Mouse (Mus musculus) heart, embryonic 14.5 days (tissue): ENCODE measurements around the gene Lin28b. TPM values are rescaled to one million over a fixed set of nuclear protein-coding genes. Genes with fewer than 3 reads are reported as not detected.

Source experiments
- ATAC-seq: fragments of 200-750 bp; cut with Nextera tagmentation; 2 replicates; pipeline ENCODE4 v1.8.0; 2017; ENCODE audit warnings: low read depth, moderate TSS enrichment; ENCODE audit not compliant: insufficient number of reproducible peaks, insufficient read depth, low FRiP score
- H3K27ac ChIP-seq, 2 experiments: fragments of 200-500 bp in 1 of 2; fragments of 300-500 bp in 1 of 2; sonication (generic) in 1 of 2; replicated peaks in 1 of 2; 2 replicates each; pipeline ENCODE4 v1.5.1; 2012 to 2014; ENCODE audit warnings: low read depth in 2 of 2, low read length in 2 of 2, control low read depth in 1 of 2, mild to moderate bottlenecking in 1 of 2, mixed read lengths in 1 of 2; ENCODE audit not compliant: control insufficient read depth in 1 of 2, insufficient read depth in 1 of 2
- H3K27me3 ChIP-seq: fragments of 300-500 bp; sonication (generic); 2 replicates; pipeline ENCODE4 v1.6.1; 2014; ENCODE audit warnings: mild to moderate bottlenecking, low read length, control low read depth; ENCODE audit not compliant: control insufficient read depth, insufficient read depth
- H3K36me3 ChIP-seq: fragments of 300-500 bp; sonication (generic); 2 replicates; pipeline ENCODE4 v1.6.1; 2014; ENCODE audit warnings: mild to moderate bottlenecking, control low read depth, low read length, mixed read lengths; ENCODE audit not compliant: control insufficient read depth, insufficient read depth
- H3K4me1 ChIP-seq, 2 experiments: fragments of 200-500 bp in 1 of 2; fragments of 300-500 bp in 1 of 2; sonication (generic) in 1 of 2; 2 replicates each; pipeline ENCODE4 v1.6.1; 2012 to 2014; ENCODE audit warnings: low read length in 2 of 2, control low read depth in 1 of 2, mixed read lengths in 1 of 2; ENCODE audit not compliant: control insufficient read depth in 2 of 2, insufficient read depth in 2 of 2
- H3K4me2 ChIP-seq: fragments of 300-500 bp; sonication (generic); 2 replicates; pipeline ENCODE4 v1.6.1; 2014; ENCODE audit warnings: mild to moderate bottlenecking, low read length
- H3K4me3 ChIP-seq, 2 experiments: fragments of 200-500 bp in 1 of 2; fragments of 300-500 bp in 1 of 2; sonication (generic) in 1 of 2; 2 replicates each; pipeline ENCODE4 v1.5.1; 2012 to 2014; ENCODE audit warnings: low read length in 2 of 2, mild to moderate bottlenecking in 2 of 2, control low read depth in 1 of 2, low read depth in 1 of 2, moderate library complexity in 1 of 2; ENCODE audit not compliant: control insufficient read depth in 1 of 2, insufficient read depth in 1 of 2
- H3K9ac ChIP-seq: fragments of 300-500 bp; sonication (generic); 2 replicates; pipeline ENCODE4 v1.6.1; 2014; ENCODE audit warnings: mild to moderate bottlenecking, low read length
- H3K9me3 ChIP-seq: fragments of 300-500 bp; sonication (generic); 2 replicates; pipeline ENCODE4 v1.6.1; 2016; ENCODE audit warnings: low read length, control low read depth; ENCODE audit not compliant: control insufficient read depth
- WGBS: fragments of 180-500 bp; shearing (Covaris S2); extraction: QIAGEN DNeasy Blood & Tissue Kit; methylation state at CpG from one replicate; pipeline ENCODE4 v1.1.7; 2014; 5-methylcytosine and 5-hydroxymethylcytosine counted together
- polyA plus RNA-seq: library from polyadenylated mRNA; unstranded; fragments of >200 nt; fragmentation: Nextera tagmentation; extraction: Ambion mirVana; gene quantifications from 2 replicates; pipeline ENCODE4 v1.2.1, GENCODE M21; 2014

Gene Lin28b
- polyA plus RNA-seq, 1 experiment from 2014 or later, result 3.0 TPM

DNA sequence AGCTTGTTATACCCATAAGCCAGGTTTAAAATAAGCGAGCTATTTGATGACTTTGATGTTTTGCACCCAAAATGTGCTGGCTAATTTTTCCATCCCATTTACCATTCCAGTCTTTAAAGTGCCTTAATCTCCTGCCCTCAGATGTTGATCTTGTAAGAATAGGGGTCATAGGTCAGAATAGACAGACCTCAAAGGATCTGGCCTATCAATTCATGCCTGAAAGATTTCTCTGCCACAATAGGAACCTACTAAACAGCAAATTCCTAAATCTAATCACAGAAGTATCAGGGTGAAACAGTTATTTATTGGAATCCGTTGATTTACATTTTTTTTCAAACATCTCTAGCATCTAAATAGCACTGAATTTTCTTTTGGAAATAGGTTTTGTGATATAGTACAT is 74.5 kb downstream of the Lin28b start:
- Histone ChIP-seq H3K4me3 (no peak overlapping the region), H3K9me3 (no peaks in the 10 kb centered on the region), H3K4me2 (no peak overlapping the region), H3K4me1 (no peaks in the 10 kb centered on the region), H3K27me3 (no peaks in the 10 kb centered on the region), H3K36me3 (no peaks in the 10 kb centered on the region), H3K9ac (no peak overlapping the region), H3K27ac (no peak overlapping the region)
- WGBS, result 72% methylated on average over 2 of the region's 2 CpGs
- ATAC-seq, result no peak

DNA sequence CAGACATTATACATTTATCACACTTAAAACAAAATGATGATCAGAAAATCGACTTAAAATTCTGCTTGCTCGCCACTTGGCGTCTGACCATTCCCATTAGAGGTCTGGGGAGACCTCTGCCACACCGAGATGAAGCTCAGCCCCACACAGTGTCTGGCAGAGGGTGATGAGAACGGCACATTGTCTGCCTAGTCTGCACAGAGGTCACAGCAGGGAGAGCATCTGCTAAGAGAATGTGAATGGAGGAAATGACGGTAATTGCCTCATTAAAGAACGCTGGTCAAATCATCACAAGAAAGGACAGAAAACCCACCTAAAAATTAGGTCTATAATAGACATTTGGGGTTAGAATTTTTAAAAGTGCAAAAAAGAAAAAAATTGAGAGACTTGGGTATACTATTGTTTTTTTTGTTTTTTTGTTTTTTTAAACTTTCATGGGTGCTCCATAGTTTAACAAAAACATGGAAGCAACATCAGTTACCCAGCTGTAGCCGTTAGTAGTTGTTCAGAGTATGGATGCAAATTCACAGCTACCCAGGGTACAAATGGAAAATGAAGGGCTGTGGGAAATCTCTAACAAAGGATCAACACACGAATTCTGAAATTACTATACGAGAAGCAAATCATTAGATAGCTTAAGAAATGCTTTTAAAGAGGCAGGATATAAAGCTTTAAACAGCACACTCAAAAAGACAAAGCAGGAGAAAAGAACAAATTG is 75.4 kb downstream of the Lin28b start:
- no peak overlapping the region for H3K4me3 ChIP-seq
- WGBS, result 70% methylated on average over 10 of the region's 10 CpGs
- H3K27ac ChIP-seq, result no peak overlapping the region
- no peaks in the 10 kb centered on the region for H3K4me1 ChIP-seq
- no peaks in the 10 kb centered on the region for H3K36me3 ChIP-seq
- H3K4me2 ChIP-seq, result no peak overlapping the region
- no peak for ATAC-seq
- no peaks in the 10 kb centered on the region for H3K27me3 ChIP-seq
- no peaks in the 10 kb centered on the region for H3K9me3 ChIP-seq
- H3K9ac ChIP-seq, result no peak overlapping the region

DNA sequence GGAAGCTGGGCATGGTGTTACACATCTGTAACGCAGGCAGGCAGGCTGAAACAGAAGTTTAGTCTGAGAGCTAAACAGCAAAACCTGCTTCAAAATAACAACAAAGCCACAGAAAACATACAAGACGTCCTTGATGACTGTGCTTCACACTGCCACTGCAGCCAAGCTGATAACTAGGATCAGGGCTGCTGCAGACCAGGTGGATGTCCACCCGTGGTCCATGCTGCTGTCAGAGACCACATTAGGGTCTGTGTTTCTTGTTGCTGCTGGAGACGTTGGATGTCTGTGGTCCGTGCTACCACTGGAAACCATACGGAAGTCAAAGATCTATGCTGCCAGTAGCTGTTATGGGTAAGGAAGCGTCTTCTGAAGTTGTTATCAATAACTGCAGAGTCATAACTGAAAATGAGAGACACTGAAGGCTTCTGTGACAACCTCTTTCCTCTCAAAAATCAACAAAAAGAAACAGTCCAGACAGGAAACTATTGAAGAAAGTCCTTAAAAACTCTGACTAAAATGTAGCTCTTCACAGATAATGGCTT is 86.4 kb downstream of the Lin28b start:
- Histone ChIP-seq H3K4me3 (no peak overlapping the region), H3K4me2 (no peak overlapping the region), H3K27me3 (no peaks in the 10 kb centered on the region), H3K4me1 (no peaks in the 10 kb centered on the region), H3K27ac (no peak overlapping the region), H3K36me3 (no peaks in the 10 kb centered on the region), H3K9ac (no peak overlapping the region), H3K9me3 (no peaks in the 10 kb centered on the region)
- 71% methylated on average over 7 of the region's 7 CpGs for WGBS
- ATAC-seq, result no peak

DNA sequence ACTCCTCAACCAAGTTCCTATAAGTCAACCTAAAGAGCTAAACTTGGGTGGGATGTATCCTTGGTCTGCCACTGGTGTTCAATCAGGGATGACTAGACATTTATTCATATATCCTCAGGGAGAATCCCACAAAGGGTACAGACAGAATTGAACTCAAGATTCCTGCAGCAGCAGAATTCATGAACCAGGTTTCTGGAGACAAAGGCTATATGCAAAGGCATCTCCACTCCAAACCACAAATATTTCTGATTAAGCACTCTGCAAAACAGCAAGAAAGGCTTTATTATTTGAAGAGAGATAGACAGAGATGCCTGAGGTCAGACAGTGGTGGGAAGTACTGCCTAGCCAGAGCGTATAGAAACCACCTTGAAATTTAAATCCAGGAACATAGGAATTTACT is 88.0 kb downstream of the Lin28b start:
- H3K9me3 ChIP-seq, result no peaks in the 10 kb centered on the region
- H3K4me3 ChIP-seq, result no peak overlapping the region
- H3K4me2 ChIP-seq, result no peak overlapping the region
- H3K27ac ChIP-seq, result no peak overlapping the region
- no peaks in the 10 kb centered on the region for H3K4me1 ChIP-seq
- 83% methylated on average over 1 of the region's 1 CpGs for WGBS
- H3K27me3 ChIP-seq, result no peaks in the 10 kb centered on the region
- no peak for ATAC-seq
- H3K36me3 ChIP-seq, result no peaks in the 10 kb centered on the region
- no peak overlapping the region for H3K9ac ChIP-seq

DNA sequence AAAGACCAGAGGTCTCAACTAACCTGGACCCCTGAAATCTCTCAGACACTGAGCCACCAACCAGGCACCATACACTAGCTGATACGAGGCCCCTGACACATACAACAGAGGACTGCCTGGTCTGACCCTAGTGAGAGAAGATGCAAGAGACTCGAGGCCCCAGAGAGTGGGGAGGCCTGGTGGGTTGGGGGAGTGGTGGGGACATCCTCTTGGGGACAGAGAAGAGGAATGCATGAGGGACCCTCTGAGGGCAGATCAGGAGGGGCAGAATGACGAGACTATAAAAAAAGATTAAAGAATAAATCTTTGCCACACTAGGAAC is 103.6 kb downstream of the Lin28b start:
- Histone ChIP-seq H3K27ac (no peak overlapping the region), H3K4me1 (no peaks in the 10 kb centered on the region), H3K4me3 (no peak overlapping the region), H3K9me3 (no peaks in the 10 kb centered on the region), H3K9ac (no peak overlapping the region), H3K27me3 (no peaks in the 10 kb centered on the region), H3K4me2 (no peak overlapping the region), H3K36me3 (no peaks in the 10 kb centered on the region)
- 53% methylated on average over 3 of the region's 3 CpGs for WGBS
- no peak for ATAC-seq

DNA sequence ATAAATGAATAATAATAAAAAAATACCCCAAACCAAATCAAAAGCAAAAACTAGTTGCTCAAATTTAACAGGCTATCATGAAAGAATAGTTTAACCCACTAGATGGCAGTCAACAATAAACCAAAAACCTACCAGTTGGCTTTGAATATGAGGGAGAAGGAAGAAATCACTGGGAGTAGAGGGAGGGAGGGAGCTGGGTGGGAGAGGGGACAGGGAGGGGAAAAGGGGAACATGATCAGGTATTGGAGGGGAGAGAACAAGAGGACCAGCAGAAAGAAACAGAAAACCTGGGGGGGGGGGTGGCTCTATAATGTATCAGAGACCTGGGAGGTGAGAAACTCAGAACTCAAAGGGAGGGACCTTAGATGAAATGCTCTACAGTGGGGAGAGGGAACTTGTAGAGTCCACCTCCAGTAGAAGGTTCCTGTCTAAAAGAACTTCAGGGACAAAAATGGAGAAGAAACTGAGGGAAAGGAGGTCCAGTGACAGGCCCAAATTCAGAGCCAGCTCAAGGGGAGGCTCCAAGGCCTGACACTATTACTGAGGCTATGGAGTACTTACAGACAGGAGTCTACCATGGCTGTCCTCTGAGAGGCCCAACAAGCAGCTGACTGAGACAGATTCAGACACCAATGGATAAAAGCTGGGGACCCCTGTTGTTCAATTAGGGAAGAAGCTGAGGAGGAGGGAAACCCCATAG is 104.1 kb downstream of the Lin28b start:
- H3K36me3 ChIP-seq, result no peaks in the 10 kb centered on the region
- no peak for ATAC-seq
- H3K27me3 ChIP-seq, result no peaks in the 10 kb centered on the region
- H3K4me2 ChIP-seq, result no peak overlapping the region
- H3K9ac ChIP-seq, result no peak overlapping the region
- H3K27ac ChIP-seq, result no peak overlapping the region
- H3K4me3 ChIP-seq, result no peak overlapping the region
- H3K9me3 ChIP-seq, result no peaks in the 10 kb centered on the region
- H3K4me1 ChIP-seq, result no peaks in the 10 kb centered on the region; a peak in 1 of 4 replicates

DNA sequence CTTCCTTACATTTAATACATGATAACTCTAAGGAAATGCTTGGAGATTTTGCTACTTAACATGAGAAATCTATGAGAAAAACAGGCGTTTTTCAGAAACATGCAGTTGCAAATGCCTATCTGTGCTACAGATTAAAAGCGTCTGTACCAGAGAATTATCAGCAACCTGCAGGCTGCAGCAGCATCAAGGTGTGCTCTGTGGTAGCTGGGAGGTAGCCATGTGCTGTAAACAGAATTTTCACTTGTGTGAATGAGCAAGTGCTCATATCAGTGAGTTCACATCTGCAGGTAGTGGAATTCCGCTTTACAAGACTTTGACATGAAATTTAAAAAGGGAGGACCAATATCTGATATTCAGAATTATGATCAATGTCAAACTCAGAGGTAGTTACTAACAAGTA is 107.9 kb downstream of the Lin28b start:
- Histone ChIP-seq H3K4me2 (no peak overlapping the region), H3K4me3 (no peak overlapping the region), H3K9me3 (no peaks in the 10 kb centered on the region), H3K4me1 (peaks cover 0 to 3% of the 10 kb centered on the region in 2 experiments; a peak in 2 of 4 replicates), H3K27me3 (no peaks in the 10 kb centered on the region), H3K27ac (no peak overlapping the region), H3K9ac (no peak overlapping the region), H3K36me3 (no peaks in the 10 kb centered on the region)
- ATAC-seq, result no peak
- 61% methylated on average over 3 of the region's 3 CpGs for WGBS
